Mouse (Mus musculus) olfactory bulb, adult 2 months (tissue): ENCODE data around the gene Angptl6.

Source experiments
- CTCF ChIP-seq: fragments of 200-500 bp; IDR thresholded peaks from 2 replicates; pipeline ENCODE4 v1.5.1; 2012; ENCODE audit warnings: low read depth, mild to moderate bottlenecking, low read length, moderate library complexity; ENCODE audit not compliant: insufficient read depth
- POLR2A ChIP-seq: fragments of 200-500 bp; IDR thresholded peaks from 2 replicates; pipeline ENCODE4 v1.6.1; 2012; ENCODE audit warnings: mild to moderate bottlenecking, low read depth, low read length, moderate library complexity; ENCODE audit not compliant: insufficient read depth

DNA sequence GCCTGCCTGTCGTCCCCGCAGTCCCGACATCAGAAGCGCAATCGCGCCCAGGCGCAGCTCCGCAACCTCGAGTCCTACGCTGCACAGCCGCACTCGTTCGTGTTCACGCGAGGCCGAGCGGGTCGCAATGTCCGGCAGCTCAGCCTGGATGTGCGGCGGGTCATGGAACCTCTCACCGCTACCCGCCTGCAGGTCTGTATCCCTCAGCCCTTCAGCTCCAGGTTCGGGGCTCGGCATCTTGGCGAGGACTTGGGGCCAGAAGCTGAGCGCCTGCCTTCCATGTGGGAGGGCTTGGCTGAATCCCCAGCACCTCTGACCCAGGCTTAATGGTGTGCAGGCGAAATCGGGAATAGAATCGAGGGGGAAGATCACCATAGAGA is 8.8 kb upstream of the Angptl6 start:
- TF ChIP-seq CTCF: no peak
- no peak for TF ChIP-seq POLR2A
